Mouse (Mus musculus): ENCODE measurements around the gene Lsg1.
A peak's percentile ranks its signal among the peaks of the same experiment; 100 is the strongest.

Lsg1 gene

DNA sequence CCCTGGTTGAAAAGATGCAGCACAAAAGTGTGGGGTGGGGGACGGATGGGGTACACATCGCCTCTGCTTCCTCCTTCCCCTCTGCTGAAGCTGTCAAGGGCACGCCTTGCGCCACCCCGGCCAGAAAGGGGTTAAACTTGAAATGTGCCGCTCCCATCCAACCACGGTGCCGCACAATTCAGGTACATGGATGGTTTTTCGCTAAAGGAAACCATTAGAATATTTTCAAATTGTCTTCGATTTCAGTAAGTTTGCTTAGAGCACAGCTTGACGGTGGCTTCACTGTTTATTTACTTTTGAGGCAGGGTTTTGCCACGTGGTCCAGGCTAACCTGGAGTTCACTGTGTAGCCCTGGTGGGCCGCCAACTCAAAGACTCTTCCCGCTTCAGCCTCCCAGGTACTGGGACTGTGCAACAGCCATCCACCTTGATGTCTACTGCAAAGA lies 36.6 kb downstream of the Lsg1 start, which contains the start of gene Tmem44:
Gene Tmem44, minus strand, starts transcription at position 95 of the 445 bp plus-strand sequence.
- no peak for DNase-seq (ENCODE audit: low spot score in 2 of 2)

GRCm38 (mm10) chr16:30549966-30550747 lies 37.2 kb downstream of the Lsg1 start:
- peak; percentile 66 to 83 for DNase-seq (ENCODE audit: low spot score in 2 of 2)

GRCm38 (mm10) chr16:30549516-30549915 lies 37.9 kb downstream of the Lsg1 start:
- DNase-seq (ENCODE audit: low spot score in 2 of 2), result no peak

GRCm38 (mm10) chr16:30548291-30548690 lies 39.1 kb downstream of the Lsg1 start:
- no peak for DNase-seq (ENCODE audit: low spot score in 2 of 2)

- no peak for DNase-seq (ENCODE audit: low spot score in 2 of 2)
These were observed 42.7 kb downstream of the Lsg1 start for GRCm38 (mm10) chr16:30544693-30545092.

- DNase-seq (ENCODE audit: low spot score in 2 of 2), result no peak
These were observed 44.0 kb downstream of the Lsg1 start for GRCm38 (mm10) chr16:30543386-30543785.

GRCm38 (mm10) chr16:30542826-30543225 lies 44.6 kb downstream of the Lsg1 start:
- DNase-seq (ENCODE audit: low spot score in 2 of 2), result no peak

- DNase-seq (ENCODE audit: low spot score in 2 of 2), result no peak
These were observed 47.0 kb downstream of the Lsg1 start for GRCm38 (mm10) chr16:30540107-30541001.

GRCm38 (mm10) chr16:30539433-30539832 lies 48.0 kb downstream of the Lsg1 start:
- DNase-seq (ENCODE audit: low spot score in 2 of 2), result no peak

GRCm38 (mm10) chr16:30535075-30535474 lies 52.3 kb downstream of the Lsg1 start:
- no peak for DNase-seq (ENCODE audit: low spot score in 2 of 2)

GRCm38 (mm10) chr16:30533592-30533991 lies 53.8 kb downstream of the Lsg1 start:
- DNase-seq (ENCODE audit: low spot score in 2 of 2), result no peak

- no peak for DNase-seq (ENCODE audit: low spot score in 2 of 2)
These were observed 54.5 kb downstream of the Lsg1 start for GRCm38 (mm10) chr16:30532929-30533328.

- peak in 1 of 2 experiments; percentile 54 for DNase-seq (ENCODE audit: low spot score in 2 of 2)
These were observed 55.5 kb downstream of the Lsg1 start for GRCm38 (mm10) chr16:30531761-30532406.

- DNase-seq (ENCODE audit: low spot score in 2 of 2), result no peak
These were observed 56.6 kb downstream of the Lsg1 start for GRCm38 (mm10) chr16:30530815-30531214.

- DNase-seq (ENCODE audit: low spot score in 2 of 2), result no peak
These were observed 59.0 kb downstream of the Lsg1 start for GRCm38 (mm10) chr16:30528386-30528785.

- DNase-seq (ENCODE audit: low spot score in 2 of 2), result no peak
These were observed 59.5 kb downstream of the Lsg1 start for GRCm38 (mm10) chr16:30527889-30528288.

DNA sequence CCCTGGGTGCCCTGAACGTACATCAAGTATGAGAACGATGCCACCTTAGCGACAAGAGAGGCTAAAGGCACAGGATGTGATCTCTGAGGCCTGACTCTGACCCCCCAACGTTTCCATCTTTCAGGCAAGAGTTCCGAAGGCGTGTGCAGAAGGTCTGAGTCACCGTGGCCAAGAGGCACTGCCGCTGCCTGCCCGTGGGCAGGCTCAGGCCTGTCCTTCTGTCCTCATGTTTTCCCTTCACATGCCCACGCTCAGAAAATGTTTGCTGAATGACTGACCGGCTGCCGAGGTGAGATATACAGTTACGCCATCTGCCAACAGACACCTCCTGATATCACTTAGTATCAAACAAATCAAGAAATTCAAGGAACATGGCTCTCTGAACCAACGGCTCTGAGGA lies 61.6 kb downstream of the Lsg1 start:
- no peak for DNase-seq (ENCODE audit: low spot score in 2 of 2)

GRCm38 (mm10) chr16:30524481-30524880 lies 62.9 kb downstream of the Lsg1 start:
- DNase-seq (ENCODE audit: low spot score in 2 of 2), result no peak

DNA sequence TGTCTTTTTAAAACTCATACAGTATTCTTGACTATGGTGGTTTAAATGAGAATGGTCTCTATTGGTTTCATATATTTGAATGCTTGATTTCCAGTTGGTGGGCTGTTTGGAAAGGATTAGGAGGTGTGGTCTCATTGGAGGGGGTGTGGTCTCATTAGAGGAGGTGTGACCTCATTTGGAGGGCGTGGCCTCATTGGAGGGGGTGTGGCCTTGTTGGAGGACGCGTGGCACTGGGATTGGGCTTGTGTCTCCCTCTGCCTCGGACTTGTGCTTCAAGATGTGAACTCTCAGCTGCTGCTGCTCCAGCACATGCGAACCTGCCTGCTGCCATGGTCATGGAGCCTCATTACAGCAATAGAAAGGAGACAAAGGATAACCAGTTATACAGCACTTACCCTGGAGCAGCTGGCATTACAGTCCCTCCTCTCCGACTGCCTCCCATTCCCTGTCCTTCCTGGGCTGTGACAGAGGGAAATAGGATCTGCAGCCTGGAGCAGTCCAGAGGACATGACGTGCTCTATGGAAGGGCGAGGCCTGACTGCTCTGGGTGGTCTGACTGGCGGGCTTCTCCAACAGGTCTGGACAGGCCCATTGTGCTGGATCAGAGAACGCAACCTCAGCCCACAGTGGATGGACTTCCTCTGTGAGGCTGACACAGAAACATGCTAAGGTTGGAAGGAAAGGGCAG lies 65.0 kb downstream of the Lsg1 start:
- no peak for DNase-seq (ENCODE audit: low spot score in 2 of 2)

GRCm38 (mm10) chr16:30521147-30521546 lies 66.2 kb downstream of the Lsg1 start:
- DNase-seq (ENCODE audit: low spot score in 2 of 2), result no peak

DNA sequence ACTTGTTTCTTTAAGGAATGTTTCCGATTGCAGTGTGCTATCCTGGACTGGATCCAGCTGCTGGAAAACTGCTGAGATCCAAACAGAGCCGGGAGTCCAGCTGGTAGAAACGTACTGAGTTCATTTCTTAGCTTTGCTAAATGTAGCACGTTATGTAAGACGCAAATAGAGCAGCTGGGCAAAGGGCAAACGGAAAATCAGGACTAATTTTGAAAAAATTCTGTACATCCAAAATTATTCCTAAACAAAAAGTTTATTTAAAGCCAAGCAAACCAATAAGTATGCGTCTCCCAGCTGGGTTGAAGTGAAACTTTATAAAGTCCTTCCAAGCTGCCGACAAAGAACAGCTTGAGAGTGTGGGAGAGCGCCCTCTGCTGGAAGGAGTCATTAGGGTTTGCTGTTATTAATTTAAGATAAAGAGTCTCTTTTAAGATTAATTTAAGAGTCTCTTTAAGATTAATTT lies 67.0 kb downstream of the Lsg1 start:
- DNase-seq (ENCODE audit: low spot score in 2 of 2), result peak in 1 of 2 experiments; percentile 66
